Mouse (Mus musculus): ENCODE measurements at regions not wholly inside any gene's neighbourhood (a gene's known extent, or its start where the extent isn't known, plus 50 kb on each side); places are given as distances from the start of the nearest gene placed in this dataset.
A peak's percentile ranks its signal among the peaks of the same experiment; 100 is the strongest.

DNA sequence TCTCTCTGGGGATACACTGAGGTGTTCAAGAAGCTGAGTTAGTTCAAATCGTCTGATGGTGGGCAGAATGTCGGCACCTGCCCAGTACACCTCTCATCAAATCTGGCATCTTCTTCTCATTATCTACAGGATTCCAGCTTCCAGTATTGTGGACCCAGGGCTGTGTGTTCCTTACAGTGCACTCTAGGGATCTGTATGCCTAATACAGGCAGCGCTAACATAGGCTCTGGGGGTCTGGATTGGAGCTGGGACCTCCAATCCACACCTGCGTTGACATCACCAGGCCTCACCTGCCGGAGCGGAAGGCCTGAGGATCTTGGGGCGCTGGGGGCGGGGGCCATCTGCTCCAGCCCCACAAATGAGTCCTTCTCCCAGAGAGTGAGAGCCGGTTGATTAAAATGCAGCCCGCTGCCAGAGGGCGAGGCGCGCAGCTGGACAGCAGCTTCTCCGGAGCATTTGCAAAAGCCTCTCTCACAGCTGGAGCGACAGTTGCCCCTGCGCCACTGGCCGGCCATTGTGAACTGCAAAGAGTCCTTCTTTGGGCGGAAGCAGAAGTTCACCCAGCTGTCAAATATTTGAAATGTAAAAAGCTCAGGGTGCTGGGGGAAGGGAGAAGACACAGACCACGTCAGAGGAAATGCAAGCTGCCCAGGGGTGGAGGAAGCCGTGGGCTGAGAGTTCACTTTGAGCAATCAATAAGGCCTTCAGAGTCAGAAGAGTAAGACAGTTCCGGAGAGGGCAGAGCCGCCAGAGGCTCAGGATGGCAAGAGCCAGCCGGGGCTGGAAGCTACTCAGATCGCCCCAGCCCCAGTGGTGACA lies 347.0 kb downstream of the Rnf144a start:
- DNase-seq, result no peak

DNA sequence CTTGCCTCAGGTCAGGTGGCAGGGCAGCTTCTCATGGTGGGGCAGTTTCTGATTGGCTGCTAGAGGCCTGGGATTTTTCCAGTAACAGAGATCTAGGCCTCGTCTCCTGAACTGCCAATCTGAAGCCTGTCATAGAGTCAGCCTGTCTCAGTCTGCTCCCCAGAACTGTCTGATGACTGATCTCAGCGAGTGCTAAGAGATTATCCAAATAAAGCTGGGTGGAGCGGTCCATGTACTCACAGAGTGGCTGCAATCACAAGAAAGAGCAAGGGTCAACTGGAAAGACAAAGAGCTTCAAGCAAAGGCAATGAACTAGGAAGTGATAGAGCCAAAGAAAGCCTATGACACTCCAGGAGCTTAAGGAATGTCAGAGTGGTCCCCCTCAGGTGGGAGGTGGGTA lies 354.7 kb downstream of the Rnf144a start:
- no peak for DNase-seq

DNA sequence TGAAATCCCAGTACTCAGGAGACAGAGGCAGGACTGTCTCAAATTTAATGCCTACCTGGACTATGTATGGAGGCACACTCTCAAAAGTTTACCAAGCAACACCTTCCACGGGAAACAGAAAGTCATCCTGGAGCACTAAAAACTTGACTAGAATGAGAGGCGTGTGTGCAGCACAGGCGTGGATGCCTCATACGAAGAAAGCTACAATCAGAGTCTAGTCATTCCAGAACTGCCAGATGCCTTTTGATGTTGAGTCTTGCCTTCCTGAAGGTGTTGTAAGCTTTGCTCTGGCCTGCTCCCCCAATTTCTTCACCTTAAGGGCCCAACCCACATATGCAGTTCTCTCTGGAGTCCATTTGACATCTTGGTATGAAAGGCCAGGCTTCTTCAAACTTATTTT lies 356.0 kb downstream of the Rnf144a start:
- DNase-seq, result no peak

DNA sequence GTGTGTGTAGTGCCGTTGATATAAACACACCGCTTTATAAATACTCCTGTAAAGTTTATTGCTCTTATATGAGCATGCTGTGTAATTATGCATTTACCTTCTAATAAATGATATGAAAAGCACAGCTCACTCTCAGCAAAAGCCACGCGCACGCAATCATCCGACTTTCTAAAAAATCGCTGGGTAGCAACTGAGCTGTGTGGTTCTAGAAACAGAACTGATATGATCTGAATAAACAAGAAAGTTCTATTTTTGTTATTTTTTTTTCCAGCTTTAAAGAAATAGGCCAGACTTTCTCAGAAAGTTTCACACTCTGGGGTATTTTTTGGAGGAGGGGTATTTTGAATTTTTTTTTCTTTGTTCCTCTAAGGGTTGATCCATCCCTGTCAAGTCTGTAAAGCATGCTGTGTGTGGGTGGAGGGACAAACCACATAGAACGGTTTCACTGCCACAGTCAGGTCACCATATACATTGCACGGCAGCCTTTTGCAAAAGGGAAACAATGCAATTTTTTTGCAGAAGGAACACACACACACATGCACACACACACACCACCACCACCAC lies 357.5 kb downstream of the Rnf144a start:
- DNase-seq, result no peak

DNA sequence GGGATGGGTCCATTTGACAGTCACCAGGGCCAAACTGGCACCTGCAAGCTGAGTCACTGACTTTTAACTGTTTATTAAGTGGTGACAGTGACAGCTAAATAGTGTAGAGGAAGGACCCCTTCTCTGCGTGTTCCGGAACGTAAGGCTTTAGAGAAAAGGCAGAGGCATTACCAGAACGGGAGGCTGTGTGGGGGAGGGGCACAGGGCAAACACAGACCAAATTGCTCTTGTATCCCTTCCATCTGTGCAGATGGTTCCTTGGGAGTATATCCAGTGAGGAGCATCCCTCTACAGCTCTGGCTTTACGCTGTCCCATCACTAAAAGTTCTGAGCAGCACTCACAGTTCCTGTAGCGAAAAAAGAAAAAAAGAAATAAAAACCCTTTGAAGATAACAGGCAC lies 368.1 kb downstream of the Rnf144a start:
- no peak for DNase-seq

DNA sequence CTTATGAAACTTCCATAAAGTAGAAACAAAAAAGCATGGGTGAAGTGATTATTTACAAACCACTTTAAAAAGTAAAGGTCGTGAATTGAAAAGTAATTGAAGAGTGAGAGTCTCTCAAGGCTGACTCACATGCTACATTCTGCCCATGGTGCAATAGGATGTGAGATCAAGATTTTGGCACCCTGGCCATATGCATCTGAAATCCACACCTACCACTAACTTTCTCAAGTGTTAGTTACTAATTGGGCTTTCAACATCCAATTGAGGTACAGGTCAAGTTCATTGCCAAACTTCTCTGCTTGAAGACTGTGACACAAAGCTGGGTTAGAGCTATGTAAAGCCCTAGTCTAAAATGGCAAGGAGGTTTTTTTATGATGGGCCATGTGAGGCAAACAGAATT lies 369.7 kb downstream of the Rnf144a start:
- DNase-seq, result no peak

DNA sequence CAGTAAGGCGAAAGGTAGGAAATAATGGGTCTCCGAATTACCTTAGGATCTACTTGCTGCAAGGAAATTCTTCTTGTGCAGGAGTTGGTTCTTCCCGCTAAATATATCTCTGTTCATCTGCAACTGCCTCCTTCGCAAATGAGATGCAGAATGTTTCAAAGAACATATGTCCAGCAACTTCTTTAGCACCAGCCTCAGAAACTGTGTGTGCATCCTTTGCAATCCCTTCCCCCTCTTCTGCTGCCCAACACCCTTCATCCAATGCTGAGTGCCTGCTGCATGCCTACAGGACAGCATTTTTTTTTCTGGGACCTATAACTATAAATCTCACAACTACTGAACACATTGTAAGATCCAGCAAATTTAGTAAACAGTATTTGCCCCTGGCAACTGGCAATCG lies 402.1 kb downstream of the Rnf144a start:
- no peak for DNase-seq

DNA sequence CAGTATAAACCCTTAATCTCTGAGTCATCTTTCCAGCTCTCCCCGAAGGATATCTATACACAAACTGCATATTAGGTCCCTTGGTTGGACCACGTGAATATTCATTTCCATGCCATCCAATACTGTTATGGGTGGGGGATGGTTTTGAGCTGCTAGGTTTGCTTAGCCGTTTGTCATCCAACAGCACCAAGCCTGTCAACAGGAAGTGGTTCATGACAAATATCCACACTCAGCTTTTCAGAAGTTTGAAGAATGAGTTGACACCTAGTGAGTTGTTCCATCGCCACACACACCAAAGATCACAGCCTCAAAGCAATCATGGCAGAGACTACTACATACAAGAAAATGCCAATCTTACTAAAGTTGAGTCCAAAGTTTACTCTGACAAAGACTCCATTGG lies 421.0 kb downstream of the Rnf144a start:
- no peak for DNase-seq

DNA sequence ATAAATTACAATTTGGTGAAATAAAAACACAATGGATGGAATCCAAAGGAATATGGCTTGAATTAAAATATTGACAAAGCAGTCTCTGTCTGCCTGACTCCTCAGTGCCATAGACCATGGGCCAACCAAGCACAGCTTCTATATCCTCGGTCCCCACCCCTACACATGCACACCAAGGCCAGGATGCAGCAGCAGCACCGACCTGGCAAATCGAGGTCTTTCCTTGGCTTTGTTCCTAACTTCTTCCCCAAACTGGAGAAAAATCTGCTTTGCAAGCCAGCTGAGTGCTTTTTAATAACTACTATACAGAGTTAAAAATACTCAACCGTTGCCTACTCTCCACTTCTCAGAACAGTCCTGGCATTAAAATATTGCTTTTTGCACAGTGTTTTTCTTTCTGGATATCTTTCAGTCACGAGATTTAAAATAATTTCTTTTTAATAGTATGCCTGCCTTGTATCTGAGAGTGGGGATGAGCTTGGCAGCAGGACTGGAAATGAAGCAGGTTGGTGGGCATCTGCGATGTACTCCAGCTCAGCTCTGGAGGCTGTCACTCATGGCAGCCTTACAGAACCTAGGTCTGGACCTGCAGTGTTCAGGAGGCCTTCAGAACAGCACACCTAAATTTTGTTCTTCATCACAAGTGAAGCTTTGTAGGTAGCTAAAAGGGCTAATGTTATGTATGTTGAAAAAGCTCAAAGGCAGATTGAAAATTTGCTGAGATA lies 423.1 kb downstream of the Rnf144a start:
- DNase-seq, result no peak

DNA sequence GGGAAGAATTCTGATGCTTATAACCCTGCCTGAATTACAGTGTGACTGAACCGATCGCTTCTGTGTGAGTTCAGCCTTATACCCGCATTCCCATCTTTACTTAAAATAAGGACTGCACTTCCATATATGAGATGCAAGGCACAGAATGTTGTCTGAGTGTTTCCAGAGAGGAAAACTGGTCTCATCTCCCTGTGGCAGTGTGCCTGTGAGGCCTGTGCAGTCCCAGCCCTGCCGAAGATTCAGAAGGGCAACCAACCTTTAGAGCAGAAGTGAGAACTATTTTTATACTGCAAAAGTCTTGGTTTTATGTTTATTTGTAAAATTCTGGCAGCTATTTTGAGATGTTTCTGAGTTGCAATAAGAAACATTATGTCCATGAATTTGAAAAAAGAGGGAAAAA lies 432.5 kb downstream of the Rnf144a start:
- no peak for DNase-seq

DNA sequence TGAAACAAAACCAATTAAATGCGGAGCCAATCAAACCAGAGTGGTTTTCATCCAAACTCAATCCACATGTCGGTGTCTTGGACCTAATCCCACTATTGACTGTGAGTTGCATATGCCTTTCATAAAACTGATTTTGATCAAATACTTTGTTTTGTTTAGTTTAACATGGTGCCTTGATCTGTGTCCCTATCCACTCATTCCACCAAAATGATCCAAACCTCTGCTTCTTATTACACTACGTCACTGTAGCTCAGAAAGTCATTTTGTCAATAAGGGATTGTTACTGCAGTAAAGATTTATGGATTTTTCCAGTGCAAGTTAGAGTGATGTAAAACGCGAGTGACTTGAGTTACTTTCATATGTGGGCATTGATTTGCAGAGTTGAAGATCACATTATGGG lies 436.7 kb downstream of the Rnf144a start:
- DNase-seq, result no peak

DNA sequence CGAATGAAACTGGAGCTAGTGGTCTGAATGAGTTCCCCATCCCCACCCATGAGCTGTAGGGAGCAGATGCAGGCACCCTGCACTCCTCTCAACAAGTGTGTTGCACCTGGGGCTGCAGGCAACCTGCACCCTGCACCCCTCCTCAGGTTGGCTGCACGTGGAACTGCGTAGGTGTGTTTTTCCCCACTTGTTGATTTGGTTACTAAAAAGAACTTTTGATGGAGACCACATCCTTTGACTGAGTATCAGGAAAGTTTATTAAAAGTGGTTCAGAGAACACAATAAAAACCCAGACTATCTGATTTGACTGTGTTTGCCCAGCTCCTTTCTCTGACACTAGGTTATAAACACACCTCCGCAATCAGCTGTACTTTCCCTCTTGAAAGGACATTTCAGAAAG lies 456.5 kb downstream of the Rnf144a start:
- DNase-seq, result no peak

DNA sequence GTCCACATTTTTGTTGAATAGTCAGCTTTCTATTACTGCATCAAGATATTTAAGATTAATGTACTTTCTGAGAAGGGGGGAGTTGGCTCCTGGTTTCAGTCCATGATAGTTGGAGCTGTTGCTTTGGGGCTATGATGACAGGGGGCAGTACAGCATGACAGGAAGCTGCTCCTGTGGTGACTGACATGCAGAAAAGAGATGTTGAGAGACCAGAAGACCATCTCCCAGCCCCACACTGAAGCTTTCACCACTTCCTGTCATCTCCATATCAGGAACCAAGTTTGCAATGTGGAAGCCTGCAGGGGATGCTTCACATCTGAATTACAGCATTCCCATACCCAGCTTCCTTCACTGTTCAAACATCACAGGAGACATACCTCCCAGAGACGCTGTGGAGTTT lies 457.5 kb downstream of the Rnf144a start:
- DNase-seq, result no peak

DNA sequence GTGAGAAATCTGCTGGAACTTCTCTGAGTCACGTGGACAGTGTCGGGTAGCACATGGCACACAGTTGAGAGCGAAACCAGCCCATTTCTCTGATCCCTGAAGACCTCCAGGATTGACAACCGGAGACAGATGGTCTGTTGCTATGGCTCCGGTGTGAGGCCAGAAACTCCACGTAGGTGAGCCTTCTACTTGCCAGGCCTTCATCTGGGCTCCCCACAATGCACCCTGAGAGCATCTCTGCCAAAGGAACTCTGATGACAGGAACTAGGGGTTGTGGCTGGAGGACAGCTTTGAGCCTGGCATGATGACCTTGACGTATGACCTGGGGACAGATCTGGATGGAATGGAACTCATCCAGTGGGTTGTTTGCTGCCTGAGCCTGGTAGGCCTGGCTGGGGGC lies 467.9 kb downstream of the Rnf144a start:
- peak; percentile 64 for DNase-seq

DNA sequence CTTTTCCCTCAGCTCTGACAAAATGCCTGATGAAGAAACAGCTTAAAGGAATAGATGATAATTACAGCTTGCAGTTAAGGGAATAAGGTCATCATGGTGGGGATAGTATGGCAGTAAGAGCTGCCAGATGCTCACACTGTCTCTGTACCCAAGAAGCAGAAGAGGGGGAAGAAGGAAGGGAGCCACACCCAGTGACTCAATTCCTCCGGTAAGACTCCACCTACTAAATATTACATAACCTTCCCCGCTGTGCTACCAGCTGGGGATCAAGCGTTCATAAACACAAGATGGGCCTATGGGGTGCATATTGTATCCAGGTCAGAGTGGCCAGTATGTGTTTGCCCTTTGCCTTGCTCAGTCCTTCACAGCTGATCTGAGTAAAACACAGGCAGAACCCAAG lies 468.9 kb downstream of the Rnf144a start:
- DNase-seq, result no peak

DNA sequence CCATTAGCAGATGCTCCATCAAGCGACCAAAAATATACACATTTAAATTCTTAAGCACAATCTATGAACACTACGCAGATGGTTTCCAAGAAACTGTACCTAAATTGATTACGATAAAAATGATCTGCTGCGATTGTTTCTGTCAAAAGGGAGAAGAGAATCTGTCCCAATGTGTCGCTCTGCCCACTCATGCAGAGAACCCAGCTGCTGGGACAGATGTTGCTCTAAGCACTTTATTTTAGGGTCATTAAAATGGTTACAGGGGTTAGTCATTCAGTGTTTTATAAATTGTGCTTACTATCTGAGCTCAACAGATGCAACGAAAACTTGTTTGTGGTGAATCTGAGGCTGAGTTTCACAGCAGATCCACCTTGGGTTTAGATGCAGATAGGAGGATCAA lies 476.2 kb downstream of the Rnf144a start:
- DNase-seq, result no peak

DNA sequence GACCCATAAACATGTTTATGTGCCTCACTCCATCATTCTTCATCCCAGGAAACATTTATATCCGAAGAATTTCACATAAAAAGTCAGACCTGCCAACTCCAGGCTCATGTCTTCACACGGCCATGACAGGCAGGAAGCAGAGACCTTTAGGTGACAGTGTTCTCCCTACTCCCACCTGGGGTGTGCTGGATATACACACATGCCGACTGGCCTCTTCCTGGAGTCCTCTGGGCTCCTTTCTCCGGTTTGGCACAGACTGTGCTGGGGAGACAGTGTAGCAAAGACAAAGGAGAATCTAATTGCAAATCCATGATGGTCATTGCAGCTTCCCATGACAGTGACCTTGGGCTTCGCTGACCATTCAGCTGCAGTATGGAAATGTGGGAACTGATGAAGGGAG lies 480.1 kb downstream of the Rnf144a start:
- DNase-seq, result peak; percentile 17

DNA sequence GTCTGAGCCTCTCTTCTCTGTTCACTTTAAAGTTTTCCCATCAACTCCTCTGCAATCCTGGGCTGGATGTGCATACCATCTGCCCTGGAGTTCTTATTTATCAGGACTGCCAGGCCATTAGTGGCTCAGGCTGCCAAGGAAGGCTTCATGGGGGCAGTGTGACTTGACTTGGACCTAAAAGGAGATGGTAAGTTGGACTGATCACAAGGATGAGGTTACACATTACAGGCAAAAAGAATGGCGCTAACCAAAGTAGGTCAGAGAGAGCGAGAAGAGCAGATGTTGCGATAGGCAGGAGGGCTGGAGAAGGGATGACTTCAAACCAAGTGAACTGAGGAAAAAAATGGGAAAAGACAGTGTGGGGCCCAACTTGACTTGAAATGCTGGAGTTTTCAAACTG lies 480.5 kb downstream of the Rnf144a start:
- peak; percentile 46 for DNase-seq

DNA sequence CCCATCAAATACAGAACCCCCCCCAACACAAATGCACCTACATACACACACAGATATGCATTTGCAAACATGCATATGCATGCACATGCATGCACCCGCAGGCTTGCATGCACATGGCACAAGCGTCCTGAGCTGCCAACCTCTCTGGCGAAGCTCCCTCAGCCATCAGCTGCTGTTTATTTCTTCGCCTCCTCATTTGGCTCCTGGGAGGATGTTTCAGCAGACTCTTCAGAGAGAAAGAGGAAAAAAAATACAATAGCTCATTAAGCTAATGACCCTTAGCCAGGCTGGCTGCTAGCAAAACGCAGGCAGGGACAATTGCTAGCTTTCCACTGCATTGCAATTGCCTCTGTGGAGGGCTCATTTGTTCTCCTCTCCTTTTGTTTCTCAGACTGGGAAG lies 488.7 kb downstream of the Rnf144a start:
- DNase-seq, result no peak

DNA sequence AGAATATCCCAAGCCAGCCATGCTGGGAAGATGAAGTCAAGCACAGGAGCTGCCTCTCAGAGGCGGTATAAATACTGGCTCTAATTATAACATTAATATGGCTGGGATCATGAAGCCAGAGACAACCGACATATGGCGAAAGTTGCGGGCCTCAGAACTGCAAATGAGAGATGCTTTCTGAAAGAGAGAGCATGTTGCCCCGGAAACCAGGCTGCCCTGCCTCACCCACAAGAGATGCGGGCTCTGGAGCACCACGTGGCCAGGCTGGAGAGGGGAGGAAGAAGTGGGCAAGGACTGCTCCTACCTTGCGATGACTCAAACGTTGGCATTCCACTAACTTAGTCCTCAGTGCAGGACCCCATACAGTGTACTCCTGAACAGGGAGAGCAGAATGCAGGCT lies 490.5 kb downstream of the Rnf144a start:
- DNase-seq, result no peak

DNA sequence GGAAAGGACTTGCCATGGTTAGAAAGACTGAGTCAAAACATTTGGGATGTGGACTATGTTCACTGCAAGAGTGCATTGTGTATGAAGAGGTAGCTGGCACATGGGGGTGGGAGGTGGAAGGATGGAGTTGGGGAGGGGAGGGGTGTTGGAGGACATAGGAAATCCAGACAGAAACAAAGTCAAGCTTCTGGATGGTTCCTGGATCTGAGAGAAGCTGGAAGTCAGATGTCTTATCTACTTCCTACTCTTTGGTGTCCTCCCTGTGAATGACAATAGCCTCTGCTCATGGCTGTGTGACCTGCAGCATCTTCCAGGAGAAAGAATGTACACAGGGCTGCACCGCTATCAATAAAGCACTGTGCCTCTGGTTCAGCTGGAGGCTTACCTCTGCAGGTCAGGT lies 491.3 kb downstream of the Rnf144a start:
- no peak for DNase-seq

DNA sequence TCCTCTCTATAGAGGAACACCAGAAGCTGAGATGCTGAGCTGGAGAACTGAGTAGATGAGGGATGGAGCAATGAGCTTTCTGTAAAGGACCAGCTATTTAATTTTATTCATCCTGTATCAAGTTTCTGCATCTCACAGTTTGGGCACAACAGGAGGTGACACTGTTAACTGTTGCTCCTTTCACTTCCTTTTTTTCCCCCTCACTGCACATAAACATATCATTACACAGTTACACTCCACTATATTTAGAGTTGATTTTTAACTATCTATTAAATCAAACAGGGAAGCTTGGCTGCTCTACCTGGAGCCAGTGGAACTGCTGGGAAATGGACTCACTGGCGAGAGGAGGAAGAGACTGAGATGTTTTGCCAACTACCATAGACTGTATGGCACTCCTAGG lies 509.4 kb downstream of the Rnf144a start:
- no peak for DNase-seq

DNA sequence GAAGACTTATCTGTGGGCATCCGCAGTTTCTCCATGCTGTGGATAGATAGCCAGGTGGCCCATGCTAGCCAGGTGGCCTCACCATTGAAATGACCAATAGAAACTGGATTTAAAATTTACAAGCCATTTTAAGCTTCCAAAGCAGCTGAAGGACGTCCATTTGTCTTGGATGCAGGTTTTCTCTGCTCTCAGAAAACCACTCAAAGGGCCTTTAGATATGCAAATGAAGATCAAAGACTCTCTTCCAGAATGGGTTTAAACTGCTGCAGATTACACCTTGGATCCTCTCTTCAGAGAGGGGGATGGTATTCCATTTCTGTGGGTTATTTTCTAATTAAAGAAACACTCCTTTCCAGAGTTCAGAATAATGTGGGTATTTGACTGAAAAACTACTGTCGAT lies 518.5 kb downstream of the Rnf144a start:
- no peak for DNase-seq

DNA sequence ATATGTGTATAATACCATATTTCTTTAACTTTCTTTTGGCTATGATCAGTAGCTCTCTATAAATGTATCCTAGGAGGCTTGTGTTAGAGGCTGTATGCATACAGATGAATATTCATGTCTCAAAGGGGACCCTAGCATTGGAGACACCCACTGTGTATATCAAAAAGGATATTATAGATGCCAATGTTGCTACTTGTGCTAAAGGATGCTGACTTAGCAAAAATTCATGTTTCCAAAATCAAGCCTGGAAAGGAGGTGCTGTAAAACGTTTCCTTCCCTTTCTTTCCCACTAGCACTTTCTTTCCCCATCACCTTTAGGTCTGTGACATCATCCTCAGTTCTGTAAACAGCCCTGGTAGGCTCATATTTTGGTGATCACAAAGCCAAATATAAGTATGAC lies 519.4 kb downstream of the Rnf144a start:
- DNase-seq, result no peak
